Comparison of ENCODE assay signal across 17 mouse cellular contexts in the genomic region with DNA sequence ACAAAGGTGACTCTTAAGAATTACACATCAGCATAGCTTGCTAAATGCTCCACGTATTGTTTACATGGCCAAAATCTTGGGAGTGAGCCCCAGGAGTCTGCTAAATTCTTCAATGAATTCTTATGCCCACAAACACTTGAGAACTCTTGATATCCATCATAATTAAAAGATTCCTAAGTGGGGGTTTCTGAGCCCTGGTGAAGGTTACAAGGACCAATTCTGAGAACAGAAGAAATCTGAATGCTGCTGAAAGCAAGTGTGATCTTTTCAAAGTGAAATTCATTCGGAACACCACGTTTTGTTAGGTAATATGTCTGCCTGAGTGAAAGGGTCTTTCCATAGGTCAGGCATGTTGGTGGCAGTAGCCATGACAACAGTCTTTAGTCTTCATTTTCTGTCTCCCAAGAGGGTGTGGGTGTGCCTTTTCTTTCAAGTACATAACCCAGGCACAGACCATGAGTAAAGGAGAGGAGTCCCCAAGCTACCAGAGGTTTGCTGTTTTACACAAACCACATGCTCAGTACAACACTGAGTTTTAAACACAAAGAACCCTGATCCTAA. TPM values are rescaled to one million over a fixed set of nuclear protein-coding genes. Genes with fewer than 3 reads are reported as not detected.
DNase-seq lines count a peak whose midpoint lies in the region; ATAC-seq lines count a peak whose summit lies in the region.
"Had no signal": no experiment of that assay in that cellular context is flagged by ENCODE, and none has a peak within 500 bp of the region (broad histone marks: within the 10 kb centered on the region; RNA-seq: fewer than 3 reads in every experiment).

No protein-coding gene starts in this region.

- H3K4me1 ChIP-seq in hindbrain, embryonic 12.5 days: peaks cover 19% of the 10 kb centered on the region
- H3K4me1 ChIP-seq in hindbrain, embryonic 13.5 days (replicated peaks): peaks cover 23% of the 10 kb centered on the region
- peaks cover 16% of the 10 kb centered on the region for H3K4me1 ChIP-seq in midbrain, embryonic 12.5 days
- H3K4me1 ChIP-seq in midbrain, embryonic 14.5 days (ENCODE audit: control insufficient read depth, insufficient read depth, low read length): peaks cover 4% of the 10 kb centered on the region; the same call in 1 of the 2 replicates

- no peak overlapping the region for H3K27ac ChIP-seq in hindbrain, embryonic 12.5 days
- H3K27ac ChIP-seq in hindbrain, embryonic 13.5 days: no peak overlapping the region
- no peak overlapping the region for H3K27ac ChIP-seq in midbrain, embryonic 12.5 days (replicated peaks)
- no peak overlapping the region for H3K27ac ChIP-seq in midbrain, embryonic 14.5 days (replicated peaks; ENCODE audit: low read depth, low read length)
- H3K27ac ChIP-seq: heart, embryonic 10.5 days; limb, embryonic 12.5 days; liver, embryonic 14.5 days had no signal

- no peaks in the 10 kb centered on the region for H3K27me3 ChIP-seq in hindbrain, embryonic 12.5 days
- H3K27me3 ChIP-seq in hindbrain, embryonic 13.5 days: no peaks in the 10 kb centered on the region
- no peaks in the 10 kb centered on the region for H3K27me3 ChIP-seq in midbrain, embryonic 12.5 days
- H3K27me3 ChIP-seq in midbrain, embryonic 14.5 days (ENCODE audit: control insufficient read depth, insufficient read depth, low read length): no peaks in the 10 kb centered on the region
- H3K27me3 ChIP-seq: limb, embryonic 12.5 days had no signal

- 0 out of 2 replicates have a peak, but pooled peaks have one; percentile 56 for ATAC-seq in hindbrain, embryonic 12.5 days (ENCODE audit: low FRiP score)
- ATAC-seq in hindbrain, embryonic 13.5 days (ENCODE audit: low FRiP score): no peak
- peak; percentile 53; the same call in 1 of the 2 replicates for ATAC-seq in midbrain, embryonic 12.5 days (ENCODE audit: low FRiP score, low read depth)
- no peak for ATAC-seq in midbrain, embryonic 14.5 days (ENCODE audit: low FRiP score, low TSS enrichment)

- H3K9me3 ChIP-seq in hindbrain, embryonic 12.5 days (replicated peaks): no peaks in the 10 kb centered on the region
- no peaks in the 10 kb centered on the region; the same call in 1 of the 2 replicates for H3K9me3 ChIP-seq in hindbrain, embryonic 13.5 days
- no peaks in the 10 kb centered on the region for H3K9me3 ChIP-seq in midbrain, embryonic 12.5 days
- no peaks in the 10 kb centered on the region for H3K9me3 ChIP-seq in midbrain, embryonic 14.5 days (ENCODE audit: control insufficient read depth, low read length)
- H3K9me3 ChIP-seq: heart, embryonic 10.5 days; limb, embryonic 12.5 days had no signal

- 21% methylated on average over 3 of the region's 3 CpGs for WGBS in hindbrain, embryonic 12.5 days
- 21% methylated on average over 3 of the region's 3 CpGs for WGBS in hindbrain, embryonic 13.5 days
- WGBS in midbrain, embryonic 12.5 days: 37% methylated on average over 3 of the region's 3 CpGs
- WGBS in midbrain, embryonic 14.5 days: 37% methylated on average over 3 of the region's 3 CpGs

- H3K4me2 ChIP-seq in hindbrain, embryonic 12.5 days (replicated peaks): no peak overlapping the region
- H3K4me2 ChIP-seq in hindbrain, embryonic 13.5 days: no peak overlapping the region
- H3K4me2 ChIP-seq in midbrain, embryonic 12.5 days (replicated peaks): no peak overlapping the region
- no peak overlapping the region for H3K4me2 ChIP-seq in midbrain, embryonic 14.5 days (ENCODE audit: low read length)
- H3K4me2 ChIP-seq: limb, embryonic 12.5 days had no signal

- DNase-seq in midbrain, embryonic 14.5 days: no peak
- DNase-seq in ZHBTc4 (ENCODE audit: low read depth, low spot score): peak; percentile 67
- DNase-seq in embryo, embryonic 9.5 days (ENCODE audit: extremely low spot score): peak; percentile 8
- no peak for DNase-seq in spleen, postnatal 14 days (ENCODE audit: low spot score in 2 of 2)
- DNase-seq: adrenal gland, postnatal 10 days; cerebellum, adult 2 months; gastrocnemius, postnatal 10 days; heart, postnatal 10 days; kidney, adult 18-20 months; kidney, postnatal 14 days; thymus, postnatal 36 days had no signal

- no peak overlapping the region for H3K4me3 ChIP-seq in hindbrain, embryonic 12.5 days
- no peak overlapping the region for H3K4me3 ChIP-seq in hindbrain, embryonic 13.5 days
- no peak overlapping the region for H3K4me3 ChIP-seq in midbrain, embryonic 12.5 days
- no peak overlapping the region for H3K4me3 ChIP-seq in midbrain, embryonic 14.5 days (replicated peaks; ENCODE audit: low read depth, low read length)
- H3K4me3 ChIP-seq: heart, embryonic 10.5 days; limb, embryonic 12.5 days had no signal

- H3K9ac ChIP-seq in hindbrain, embryonic 12.5 days: no peak overlapping the region
- no peak overlapping the region for H3K9ac ChIP-seq in hindbrain, embryonic 13.5 days
- no peak overlapping the region for H3K9ac ChIP-seq in midbrain, embryonic 12.5 days (replicated peaks)
- H3K9ac ChIP-seq in midbrain, embryonic 14.5 days (replicated peaks; ENCODE audit: low read length): no peak overlapping the region
- H3K9ac ChIP-seq: limb, embryonic 12.5 days; liver, embryonic 14.5 days had no signal

- peaks cover 4% of the 10 kb centered on the region for H3K36me3 ChIP-seq in hindbrain, embryonic 12.5 days
- H3K36me3 ChIP-seq in hindbrain, embryonic 13.5 days: peaks cover 4% of the 10 kb centered on the region; the same call in 1 of the 2 replicates
- H3K36me3 ChIP-seq in midbrain, embryonic 12.5 days: peaks cover 13% of the 10 kb centered on the region; the same call in 1 of the 2 replicates
- H3K36me3 ChIP-seq in midbrain, embryonic 14.5 days (ENCODE audit: control insufficient read depth, insufficient read depth, low read length): peaks cover 6% of the 10 kb centered on the region

RNA-seq across cellular contexts. Expression of a gene that starts 51.2 kb away (rescaled TPM):
- polyA plus RNA-seq in hindbrain, embryonic 12.5 days (2016; fragmentation: Nextera tagmentation; extraction: Ambion mirVana): 51.4 and 58.7 TPM in 2 replicates
- polyA plus RNA-seq in hindbrain, embryonic 13.5 days (2015; fragmentation: Nextera tagmentation; extraction: Ambion mirVana): 56.8 and 57.3 TPM in 2 replicates
- 55.1 and 62.8 TPM in 2 replicates for polyA plus RNA-seq in midbrain, embryonic 12.5 days (2016; fragmentation: Nextera tagmentation; extraction: Ambion mirVana)
- polyA plus RNA-seq in midbrain, embryonic 14.5 days (2014; fragmentation: Nextera tagmentation; extraction: Ambion mirVana): 62.3 and 65.8 TPM in 2 replicates

RNA-seq across cellular contexts. Expression of a gene that starts 51.4 kb away (rescaled TPM):
- 44.0 and 46.5 TPM in 2 replicates for polyA plus RNA-seq in hindbrain, embryonic 12.5 days (2016; fragmentation: Nextera tagmentation; extraction: Ambion mirVana)
- polyA plus RNA-seq in hindbrain, embryonic 13.5 days (2015; fragmentation: Nextera tagmentation; extraction: Ambion mirVana): 35.4 and 40.9 TPM in 2 replicates
- 51.7 and 58.0 TPM in 2 replicates for polyA plus RNA-seq in midbrain, embryonic 12.5 days (2016; fragmentation: Nextera tagmentation; extraction: Ambion mirVana)
- polyA plus RNA-seq in midbrain, embryonic 14.5 days (2014; fragmentation: Nextera tagmentation; extraction: Ambion mirVana): 45.9 and 54.3 TPM in 2 replicates

Comparison
In these comparisons a context has a peak if more than half of its experiments do, and no peak if none do; other contexts are left out.
1. ATAC-seq: peak in hindbrain, embryonic 12.5 days (single experiment) and midbrain, embryonic 12.5 days (single experiment); none in hindbrain, embryonic 13.5 days (single experiment) and midbrain, embryonic 14.5 days (single experiment).
2. DNase-seq: peak in ZHBTc4 (single experiment) and embryo, embryonic 9.5 days (single experiment); none in midbrain, embryonic 14.5 days (single experiment) and spleen, postnatal 14 days (0 of 2).